Mouse (Mus musculus) heart, adult 2 months (tissue): ENCODE data around the gene Uap1. TPM values are rescaled to one million over a fixed set of nuclear protein-coding genes. Genes with fewer than 3 reads are reported as not detected.

Experiments
- DNase-seq, 2 experiments: peaks; one replicate each; pipeline ENCODE4 v3.0.0; 2021
- H3K27ac ChIP-seq: fragments of 200-600 bp; 2 replicates; pipeline ENCODE4 v1.8.1; 2022
- H3K27me3 ChIP-seq: fragments of 200-500 bp; 2 replicates; pipeline ENCODE4 v1.6.1; 2012; ENCODE audit warnings: mild to moderate bottlenecking, low read length, inconsistent platforms, mixed read lengths; ENCODE audit not compliant: control insufficient read depth, insufficient read depth
- H3K36me3 ChIP-seq: fragments of 200-500 bp; 2 replicates; pipeline ENCODE4 v1.6.1; 2012; ENCODE audit warnings: low read length, inconsistent platforms; ENCODE audit not compliant: control insufficient read depth, insufficient read depth
- H3K4me1 ChIP-seq: fragments of 200-500 bp; 2 replicates; pipeline ENCODE4 v1.6.1; 2011; ENCODE audit warnings: low read length; ENCODE audit not compliant: control insufficient read depth, insufficient read depth
- H3K4me3 ChIP-seq: fragments of 200-600 bp; 2 replicates; pipeline ENCODE4 v1.8.1; 2022
- H3K79me2 ChIP-seq: fragments of 200-500 bp; replicated peaks from 2 replicates; pipeline ENCODE4 v1.6.1; 2012; ENCODE audit warnings: mild to moderate bottlenecking, inconsistent platforms, low read length, moderate library complexity, mixed read lengths; ENCODE audit not compliant: control insufficient read depth, insufficient read depth
- H3K9ac ChIP-seq: fragments of 200-500 bp; 2 replicates; pipeline ENCODE4 v1.6.1; 2012; ENCODE audit warnings: low read depth, mild to moderate bottlenecking, control low read depth, inconsistent platforms, low read length, mixed read lengths
- CTCF ChIP-seq: fragments of 200-600 bp; IDR thresholded peaks from 2 replicates; pipeline ENCODE4 v1.8.1; 2022; ENCODE audit warnings: antibody characterized with exemption, mild to moderate bottlenecking, moderate library complexity
- EP300 ChIP-seq: fragments of 200-500 bp; IDR thresholded peaks from 2 replicates; pipeline ENCODE4 v1.6.1; 2011; ENCODE audit warnings: low read depth, low read length, control low read depth; ENCODE audit not compliant: insufficient read depth
- POLR2A ChIP-seq: fragments of 200-500 bp; IDR thresholded peaks from 2 replicates; pipeline ENCODE4 v1.6.1; 2011; ENCODE audit warnings: mild to moderate bottlenecking, low read depth, low read length, control low read depth; ENCODE audit not compliant: insufficient read depth
- WGBS: fragments of 180-500 bp; shearing (Covaris S2); methylation state at CpG from one replicate; pipeline ENCODE4 v1.1.7; 2018; 5-methylcytosine and 5-hydroxymethylcytosine counted together
- intact Hi-C: fragments of 180-260 bp; cut with DNase I; formaldehyde crosslinking; loops from one replicate; pipeline ENCODE4 v1.15.1; 2025
- polyA plus RNA-seq: library from polyadenylated mRNA; depleted of rRNA; stranded (reverse); fragments of >200 nt; gene quantifications from 2 replicates; pipeline ENCODE4 v1.2.3, GENCODE M21; 2012
- total RNA-seq, 2 experiments: library from RNA; stranded (reverse); gene quantifications; 2 replicates each; pipeline ENCODE4 v1.2.3; 2021

Uap1 gene
- total and polyA plus RNA-seq, 3 experiments = 21.6 to 55.2 (median 51.6) TPM

- no peak for DNase-seq
- TF ChIP-seq POLR2A (no peak), CTCF (no peak), EP300 (no peak)
- 71% methylated on average over 3 of the region's 3 CpGs for WGBS
- intact Hi-C loops = loop anchor here (1.0 kb wide), 1 partner anchor 11 kb away; the partner anchor contains the start of gene Uap1
- Histone ChIP-seq H3K79me2 (peaks cover 6% of the 10 kb centered on the region), H3K4me1 (peaks cover 18% of the 10 kb centered on the region), H3K27me3 (no peaks in the 10 kb centered on the region), H3K4me3 (no peak overlapping the region), H3K27ac (peak overlapping the region; percentile 54), H3K36me3 (peaks cover 33% of the 10 kb centered on the region), H3K9ac (no peak overlapping the region)
These were observed 11.3 kb downstream of the Uap1 start for GRCm38 (mm10) chr1:170163398-170163943.

GRCm38 (mm10) chr1:170161852-170162251, 12.9 kb downstream of the Uap1 start:
- intact Hi-C loops = no loop called here
- 0 out of 2 replicates have a peak, but pooled peaks cover 4% of the 10 kb centered on the region for H3K79me2 ChIP-seq
- peak overlapping the region; percentile 59 for H3K27ac ChIP-seq
- WGBS = 15% methylated on average over 6 of the region's 6 CpGs
- peaks cover 18% of the 10 kb centered on the region for H3K4me1 ChIP-seq
- H3K9ac ChIP-seq = no peak overlapping the region
- no peaks in the 10 kb centered on the region for H3K27me3 ChIP-seq
- peak; percentile 58 to 73 for DNase-seq
- 0 out of 2 replicates have a peak, but pooled peaks have one; percentile 27 for TF ChIP-seq EP300
- 0 out of 2 replicates have a peak, but pooled peaks have one; percentile 24 for TF ChIP-seq POLR2A
- TF ChIP-seq CTCF = no peak
- peaks cover 33% of the 10 kb centered on the region for H3K36me3 ChIP-seq
- no peak overlapping the region for H3K4me3 ChIP-seq

DNA sequence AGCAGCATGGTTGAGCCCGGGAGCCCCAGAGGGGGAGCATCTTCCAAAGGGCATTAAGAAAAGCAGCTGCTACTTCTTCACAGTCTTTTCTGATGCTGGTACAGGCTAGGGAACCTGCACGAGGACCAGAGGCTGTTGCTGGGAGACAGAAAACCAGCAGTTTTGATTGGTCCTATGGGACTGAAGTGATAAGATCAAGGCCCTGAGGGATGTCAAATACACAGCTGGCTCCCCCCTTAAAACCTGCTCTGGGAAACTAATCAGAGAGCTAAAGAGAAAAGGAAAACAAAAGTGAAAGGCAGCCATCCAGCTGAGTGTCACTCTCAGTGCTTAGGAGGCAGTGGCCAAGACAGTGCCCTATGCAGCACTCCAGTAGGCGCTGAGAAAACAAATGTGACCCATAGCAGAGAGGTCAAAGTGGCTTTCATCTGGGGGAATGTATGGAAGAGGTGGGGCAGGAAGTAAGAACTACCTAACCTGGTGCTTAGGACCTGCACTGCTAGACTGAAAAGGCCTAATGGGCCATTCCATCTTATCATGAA, 14.3 kb downstream of the Uap1 start:
- H3K36me3 ChIP-seq = peaks cover 33% of the 10 kb centered on the region
- peak overlapping the region; percentile 0; the same call in 1 of the 2 replicates for H3K27ac ChIP-seq
- intact Hi-C loops = no loop called here
- 45% methylated on average over 3 of the region's 3 CpGs for WGBS
- H3K9ac ChIP-seq = no peak overlapping the region
- peak; percentile 33 to 35 for DNase-seq
- H3K79me2 ChIP-seq = 0 out of 2 replicates have a peak, but pooled peaks cover 1% of the 10 kb centered on the region
- H3K27me3 ChIP-seq = no peaks in the 10 kb centered on the region
- TF ChIP-seq EP300 (no peak), POLR2A (no peak), CTCF (no peak)
- peaks cover 18% of the 10 kb centered on the region for H3K4me1 ChIP-seq
- no peak overlapping the region for H3K4me3 ChIP-seq

GRCm38 (mm10) chr1:170159707-170160106, 15.1 kb downstream of the Uap1 start:
- no peak overlapping the region; the same call in 1 of the 2 replicates for H3K27ac ChIP-seq
- H3K4me3 ChIP-seq = no peak overlapping the region
- H3K79me2 ChIP-seq = no peaks in the 10 kb centered on the region
- peaks cover 33% of the 10 kb centered on the region for H3K36me3 ChIP-seq
- no peak overlapping the region for H3K9ac ChIP-seq
- H3K27me3 ChIP-seq = no peaks in the 10 kb centered on the region
- TF ChIP-seq POLR2A (no peak), EP300 (no peak), CTCF (peak; percentile 19; the same call in 1 of the 2 replicates)
- DNase-seq = no peak
- 97% methylated on average over 2 of the region's 2 CpGs for WGBS
- peaks cover 18% of the 10 kb centered on the region for H3K4me1 ChIP-seq
- intact Hi-C loops = loop anchor here (5.0 kb wide), 1 partner anchor 38 kb away; no protein-coding TSS in a partner anchor

DNA sequence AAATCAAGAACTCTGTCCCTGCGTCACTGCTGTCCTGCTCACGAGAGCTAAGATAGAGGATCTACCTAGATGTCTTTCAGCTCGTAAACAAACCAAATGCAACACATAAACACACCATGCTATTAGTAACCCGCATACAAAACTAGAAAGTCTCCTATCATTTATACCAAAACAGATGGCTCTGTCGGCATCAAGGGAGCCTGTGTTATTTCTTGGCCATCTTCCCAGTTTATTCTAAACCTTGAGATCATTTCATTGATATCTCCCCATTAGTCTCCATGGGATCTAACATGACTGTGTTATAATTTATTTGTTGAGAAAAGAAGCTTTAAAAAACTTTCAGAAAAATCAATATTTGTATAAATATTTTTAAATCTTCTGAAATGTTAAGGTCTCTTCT, 19.0 kb downstream of the Uap1 start:
- 90% methylated on average over 5 of the region's 5 CpGs for WGBS
- H3K9ac ChIP-seq = no peak overlapping the region
- no peak overlapping the region for H3K4me3 ChIP-seq
- no peaks in the 10 kb centered on the region for H3K79me2 ChIP-seq
- peaks cover 10% of the 10 kb centered on the region for H3K36me3 ChIP-seq
- H3K4me1 ChIP-seq = peaks cover 4% of the 10 kb centered on the region
- intact Hi-C loops = loop anchor here (5.0 kb wide), 1 partner anchor 42 kb away; no protein-coding TSS in a partner anchor
- no peak for TF ChIP-seq POLR2A
- no peak for TF ChIP-seq CTCF
- TF ChIP-seq EP300 = no peak
- H3K27ac ChIP-seq = no peak overlapping the region
- no peak for DNase-seq
- H3K27me3 ChIP-seq = no peaks in the 10 kb centered on the region

GRCm38 (mm10) chr1:170155298-170155697, 19.5 kb downstream of the Uap1 start:
- H3K27me3 ChIP-seq = no peaks in the 10 kb centered on the region
- no peak for DNase-seq
- H3K79me2 ChIP-seq = no peaks in the 10 kb centered on the region
- 80% methylated on average over 2 of the region's 2 CpGs for WGBS
- H3K9ac ChIP-seq = no peak overlapping the region
- intact Hi-C loops = loop anchor here (5.0 kb wide), 1 partner anchor 42 kb away; no protein-coding TSS in a partner anchor
- peak; percentile 46 for TF ChIP-seq CTCF
- TF ChIP-seq POLR2A = no peak
- TF ChIP-seq EP300 = no peak
- peaks cover under 1% of the 10 kb centered on the region; the same call in 1 of the 2 replicates for H3K4me1 ChIP-seq
- peaks cover 7% of the 10 kb centered on the region for H3K36me3 ChIP-seq
- H3K4me3 ChIP-seq = no peak overlapping the region
- H3K27ac ChIP-seq = no peak overlapping the region
